Mouse (Mus musculus) Patski (cell line): Measurements from ENCODE around the gene Gm609. TPM values are rescaled to one million over a fixed set of nuclear protein-coding genes. Genes with fewer than 3 reads are reported as not detected.
"Not testable (repeated sequence)": the region's sequence is repeated elsewhere in the genome, so short reads cannot be mapped to it uniquely, and the experiment has no call there.

Experiments used
- ATAC-seq: fragments of 100-300 bp; one replicate; pipeline ENCODE4 v1.8.0; 2021
- CTCF ChIA-PET: fragments of 350-600 bp; sonication (Branson Sonifier 250); formaldehyde crosslinking; loops from one replicate; lab custom pipeline; 2022; ENCODE audit warnings: inconsistent platforms; lab: Charles Lee
- POLR2A ChIA-PET: fragments of 350-600 bp; sonication (Branson Sonifier 250); formaldehyde crosslinking; loops from one replicate; lab custom pipeline; 2022; ENCODE audit warnings: antibody characterized with exemption, inconsistent platforms; lab: Charles Lee
- DNase-seq: peaks from one replicate; pipeline ENCODE4 v3.0.0-alpha.2; 2011; ENCODE audit warnings: low read depth, low spot score
- H3K27me3 ChIP-seq: fragments of 371-371 bp; one replicate; pipeline ENCODE4 v1.5.1; 2021
- CTCF ChIP-seq: fragments of 100-300 bp; IDR thresholded peaks from one replicate; pipeline ENCODE4 v1.5.1; 2021
- in situ Hi-C: fragments of 300-500 bp; cut with MboI; formaldehyde crosslinking; loops from 3 replicates; pipeline ENCODE4 v1.11.1; 2018; ENCODE audit warnings: low pct_unique_long_range_greater_than_20kb, mixed read lengths
- polyA plus RNA-seq: library from polyadenylated mRNA; unstranded; gene quantifications from one replicate; pipeline ENCODE4 v1.2.3, GENCODE M21; 2021

Gm609 gene
- polyA plus RNA-seq, 1 experiment from 2014 or later, result not detected

- no peak for TF ChIP-seq CTCF
- CTCF ChIA-PET, result no interaction called here
- POLR2A ChIA-PET, result no interaction called here
- no peaks in the 10 kb centered on the region for H3K27me3 ChIP-seq
- ATAC-seq (no peak), DNase-seq (no peak)
- in situ Hi-C loops, result no loop called here
These were observed 57.2 kb downstream of the Gm609 start for GRCm38 (mm10) chr16:45435591-45435990.

GRCm38 (mm10) chr16:45427651-45428050 is 65.1 kb downstream of the Gm609 start:
- in situ Hi-C loops, result no loop called here
- CTCF ChIA-PET, result no interaction called here
- ATAC-seq (no peak), DNase-seq (no peak)
- no peak for TF ChIP-seq CTCF
- POLR2A ChIA-PET, result no interaction called here
- no peaks in the 10 kb centered on the region for H3K27me3 ChIP-seq

- ChIA-PET POLR2A (no interaction called here), CTCF (no interaction called here)
- in situ Hi-C loops, result no loop called here
- peaks cover 3% of the 10 kb centered on the region for H3K27me3 ChIP-seq
- ATAC-seq (no peak), DNase-seq (no peak)
- TF ChIP-seq CTCF, result peak; percentile 30
These were observed 79.3 kb downstream of the Gm609 start for GRCm38 (mm10) chr16:45413497-45413896.

DNA sequence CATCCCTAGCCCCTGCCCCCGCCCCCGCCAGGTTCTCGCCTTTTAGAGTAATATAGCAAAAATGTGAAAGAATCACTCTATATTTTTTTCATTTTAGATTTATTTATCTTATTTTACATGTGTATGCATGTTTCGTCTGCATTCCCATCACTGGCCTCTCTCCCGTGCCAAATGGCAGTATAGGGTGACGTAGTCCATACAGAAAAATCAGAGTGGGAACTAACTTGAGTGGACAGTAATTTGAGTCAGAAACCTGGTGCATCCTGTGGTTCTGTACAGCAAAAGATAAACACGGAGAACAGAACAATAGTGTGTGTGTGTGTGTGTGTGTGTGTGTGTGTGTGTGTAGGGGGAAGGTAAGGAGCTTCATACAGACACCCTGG is 83.7 kb downstream of the Gm609 start:
- ATAC-seq, DNase-seq, H3K27me3 ChIP-seq: not testable (repeated sequence)
- in situ Hi-C loops, result loop anchor here (5.0 kb wide), 1 partner anchor 212 kb away; no protein-coding TSS in a partner anchor
- CTCF ChIA-PET, result interaction anchor here (0.9 kb wide), 1 partner anchor 17 kb away, joined by 3 read pairs; no protein-coding TSS in a partner anchor
- POLR2A ChIA-PET, result interaction anchor here (0.8 kb wide), 1 partner anchor 16 kb away, joined by 4 read pairs; no protein-coding TSS in a partner anchor

- ATAC-seq, result peak; percentile 57
- in situ Hi-C loops, result loop anchor here (5.0 kb wide), 1 partner anchor 211 kb away; no protein-coding TSS in a partner anchor
- CTCF ChIA-PET, result no interaction called here
These were observed 84.2 kb downstream of the Gm609 start, which contains the start of gene Cd200 for GRCm38 (mm10) chr16:45408425-45409063. Cd200 (minus strand) TSS chr16:45409053.

GRCm38 (mm10) chr16:45407645-45408400 is 84.9 kb downstream of the Gm609 start:
- ATAC-seq (no peak), DNase-seq (no peak)
- no peak for TF ChIP-seq CTCF
- ChIA-PET CTCF (no interaction called here), POLR2A (no interaction called here)
- peaks cover 10% of the 10 kb centered on the region for H3K27me3 ChIP-seq
- in situ Hi-C loops, result loop anchor here (5.0 kb wide), 1 partner anchor 211 kb away; no protein-coding TSS in a partner anchor

More at GRCm38 (mm10) chr16:45408425-45409063, 84.2 kb downstream of the Gm609 start, which contains the start of gene Cd200:
- DNase-seq, result no peak
- no peak for TF ChIP-seq CTCF
- H3K27me3 ChIP-seq, result peaks cover 10% of the 10 kb centered on the region
- POLR2A ChIA-PET, result interaction anchor here (0.8 kb wide), 1 partner anchor 15 kb away, joined by 4 read pairs; no protein-coding TSS in a partner anchor

DNA sequence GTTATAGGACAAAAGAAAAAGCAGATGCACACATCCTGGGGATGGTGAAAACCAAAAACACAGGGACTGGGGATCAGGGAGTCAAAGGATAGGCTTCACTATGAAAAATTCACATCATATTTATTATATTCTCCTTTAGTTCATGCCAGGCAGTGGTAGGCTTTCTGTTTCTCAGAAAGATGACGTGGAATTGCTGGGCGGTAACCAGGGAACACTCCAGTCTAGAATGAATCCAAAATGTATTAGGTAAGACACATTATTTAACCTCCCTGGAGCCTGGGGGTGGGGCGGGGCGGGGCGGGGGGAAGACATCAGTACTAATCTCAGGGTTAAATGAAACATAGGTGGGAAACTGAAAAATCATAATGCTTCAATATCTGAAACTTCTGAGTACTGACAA is 85.7 kb downstream of the Gm609 start:
- ATAC-seq (no peak), DNase-seq (no peak)
- peaks cover 10% of the 10 kb centered on the region for H3K27me3 ChIP-seq
- in situ Hi-C loops, result loop anchor here (5.0 kb wide), 1 partner anchor 210 kb away; no protein-coding TSS in a partner anchor
- TF ChIP-seq CTCF, result no peak
- ChIA-PET CTCF (no interaction called here), POLR2A (no interaction called here)

GRCm38 (mm10) chr16:45402951-45403350 is 89.8 kb downstream of the Gm609 start:
- ATAC-seq (no peak), DNase-seq (no peak)
- ChIA-PET CTCF (no interaction called here), POLR2A (no interaction called here)
- H3K27me3 ChIP-seq, result peaks cover 4% of the 10 kb centered on the region
- no peak for TF ChIP-seq CTCF
- in situ Hi-C loops, result no loop called here

- DNase-seq (no peak), ATAC-seq (no peak)
- ChIA-PET CTCF (no interaction called here), POLR2A (no interaction called here)
- in situ Hi-C loops, result no loop called here
- no peak for TF ChIP-seq CTCF
- no peaks in the 10 kb centered on the region for H3K27me3 ChIP-seq
These were observed 90.7 kb downstream of the Gm609 start for GRCm38 (mm10) chr16:45402036-45402435.

DNA sequence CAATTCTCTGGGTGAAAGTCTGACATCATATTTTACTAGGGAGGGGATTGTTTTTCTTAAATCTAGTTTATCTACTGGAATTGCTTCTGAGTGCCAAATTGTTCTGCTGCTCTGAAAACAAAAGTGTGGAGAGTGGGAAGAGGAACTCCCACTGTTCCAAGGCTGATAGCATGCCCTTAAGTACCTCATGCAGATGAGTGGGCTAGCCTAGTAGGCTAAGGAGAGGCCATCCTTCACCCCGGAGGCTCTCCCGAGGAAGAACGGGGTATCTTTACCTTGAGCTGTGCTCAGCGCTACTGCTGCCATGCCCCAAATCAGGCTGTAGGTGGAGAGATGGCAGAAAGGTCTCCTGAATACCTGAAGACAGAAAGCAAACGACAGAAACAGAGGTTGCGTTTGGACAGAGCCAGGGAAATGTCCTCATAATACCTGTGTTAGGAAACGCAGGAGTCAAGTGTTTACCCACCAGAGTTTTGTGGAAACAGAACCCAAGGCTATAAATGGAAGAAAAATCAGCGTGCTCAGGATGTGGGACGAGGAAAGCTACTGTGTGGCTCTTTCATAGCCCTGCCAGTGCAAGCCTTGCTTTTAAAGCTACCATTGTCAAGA is 92.7 kb downstream of the Gm609 start:
- POLR2A ChIA-PET, result no interaction called here
- no peak for ATAC-seq
- DNase-seq, result no peak
- CTCF ChIA-PET, result no interaction called here
- H3K27me3 ChIP-seq, result no peaks in the 10 kb centered on the region
- in situ Hi-C loops, result no loop called here
- no peak for TF ChIP-seq CTCF

- ATAC-seq, result no peak
These were observed 93.4 kb downstream of the Gm609 start for GRCm38 (mm10) chr16:45399411-45399810.

More at GRCm38 (mm10) chr16:45399411-45399810, 93.4 kb downstream of the Gm609 start:
- H3K27me3 ChIP-seq, result no peaks in the 10 kb centered on the region
- ChIA-PET POLR2A (no interaction called here), CTCF (no interaction called here)
- in situ Hi-C loops, result no loop called here
- no peak for DNase-seq
- no peak for TF ChIP-seq CTCF
